Mouse (Mus musculus) forebrain, embryonic 14.5 days (tissue): ENCODE measurements at regions not wholly inside any gene's neighbourhood (a gene's known extent, or its start where the extent isn't known, plus 50 kb on each side); places are given as distances from the start of the nearest gene placed in this dataset.

ENCODE experiments used
- ATAC-seq: fragments of 200-750 bp; cut with Nextera tagmentation; 2 replicates; pipeline ENCODE4 v1.8.0; 2017; ENCODE audit warnings: mild to moderate bottlenecking, moderate library complexity
- DNase-seq: peaks from one replicate; pipeline ENCODE4 v3.0.0-alpha.2; 2015; ENCODE audit warnings: low spot score
- H3K27ac ChIP-seq: fragments of 300-500 bp; sonication (generic); 2 replicates; pipeline ENCODE4 v1.5.1; 2014; ENCODE audit warnings: low read depth, mild to moderate bottlenecking, control low read depth, low read length, moderate library complexity
- H3K27me3 ChIP-seq: fragments of 300-500 bp; sonication (generic); replicated peaks from 2 replicates; pipeline ENCODE4 v1.6.1; 2014; ENCODE audit warnings: low read length, control low read depth, mixed read lengths; ENCODE audit not compliant: control insufficient read depth, insufficient read depth
- H3K36me3 ChIP-seq: fragments of 300-500 bp; sonication (generic); 2 replicates; pipeline ENCODE4 v1.6.1; 2014; ENCODE audit warnings: low read length, control low read depth; ENCODE audit not compliant: control insufficient read depth, insufficient read depth
- H3K4me1 ChIP-seq: fragments of 300-500 bp; sonication (generic); 2 replicates; pipeline ENCODE4 v1.6.1; 2014; ENCODE audit warnings: antibody characterized with exemption, low read length, control low read depth; ENCODE audit not compliant: control insufficient read depth, insufficient read depth
- H3K4me2 ChIP-seq: fragments of 300-500 bp; sonication (generic); 2 replicates; pipeline ENCODE4 v1.6.1; 2014; ENCODE audit warnings: mild to moderate bottlenecking, control low read depth, low read length
- H3K4me3 ChIP-seq: fragments of 300-500 bp; sonication (generic); 2 replicates; pipeline ENCODE4 v1.5.1; 2014; ENCODE audit warnings: low read depth, low read length, control low read depth
- H3K9ac ChIP-seq: fragments of 300-500 bp; sonication (generic); 2 replicates; pipeline ENCODE4 v1.6.1; 2014; ENCODE audit warnings: mild to moderate bottlenecking, low read length, control low read depth, moderate library complexity
- H3K9me3 ChIP-seq: fragments of 300-500 bp; sonication (generic); replicated peaks from 2 replicates; pipeline ENCODE4 v1.6.1; 2016; ENCODE audit warnings: low read length, control low read depth, mixed read lengths; ENCODE audit not compliant: control insufficient read depth
- WGBS: fragments of 180-500 bp; shearing (Covaris S2); extraction: QIAGEN DNeasy Blood & Tissue Kit; methylation state at CpG from one replicate; pipeline ENCODE4 v1.1.7; 2014; 5-methylcytosine and 5-hydroxymethylcytosine counted together

- no peak overlapping the region for H3K4me2 ChIP-seq
- 54% methylated on average over 4 of the region's 4 CpGs for WGBS
- no peaks in the 10 kb centered on the region for H3K4me1 ChIP-seq
- H3K9ac ChIP-seq: no peak overlapping the region
- H3K36me3 ChIP-seq: no peaks in the 10 kb centered on the region
- H3K27ac ChIP-seq: no peak overlapping the region
- ATAC-seq (peak; percentile 50; the same call in 1 of the 2 replicates), DNase-seq (peak; percentile 61)
- H3K27me3 ChIP-seq: no peaks in the 10 kb centered on the region
- H3K9me3 ChIP-seq: no peaks in the 10 kb centered on the region
- no peak overlapping the region for H3K4me3 ChIP-seq
These were observed 1114.7 kb downstream of the Olfm4 start for GRCm38 (mm10) chr14:81098615-81099014.
